8 mouse cellular contexts compared by ENCODE assay signal in the genomic region with DNA sequence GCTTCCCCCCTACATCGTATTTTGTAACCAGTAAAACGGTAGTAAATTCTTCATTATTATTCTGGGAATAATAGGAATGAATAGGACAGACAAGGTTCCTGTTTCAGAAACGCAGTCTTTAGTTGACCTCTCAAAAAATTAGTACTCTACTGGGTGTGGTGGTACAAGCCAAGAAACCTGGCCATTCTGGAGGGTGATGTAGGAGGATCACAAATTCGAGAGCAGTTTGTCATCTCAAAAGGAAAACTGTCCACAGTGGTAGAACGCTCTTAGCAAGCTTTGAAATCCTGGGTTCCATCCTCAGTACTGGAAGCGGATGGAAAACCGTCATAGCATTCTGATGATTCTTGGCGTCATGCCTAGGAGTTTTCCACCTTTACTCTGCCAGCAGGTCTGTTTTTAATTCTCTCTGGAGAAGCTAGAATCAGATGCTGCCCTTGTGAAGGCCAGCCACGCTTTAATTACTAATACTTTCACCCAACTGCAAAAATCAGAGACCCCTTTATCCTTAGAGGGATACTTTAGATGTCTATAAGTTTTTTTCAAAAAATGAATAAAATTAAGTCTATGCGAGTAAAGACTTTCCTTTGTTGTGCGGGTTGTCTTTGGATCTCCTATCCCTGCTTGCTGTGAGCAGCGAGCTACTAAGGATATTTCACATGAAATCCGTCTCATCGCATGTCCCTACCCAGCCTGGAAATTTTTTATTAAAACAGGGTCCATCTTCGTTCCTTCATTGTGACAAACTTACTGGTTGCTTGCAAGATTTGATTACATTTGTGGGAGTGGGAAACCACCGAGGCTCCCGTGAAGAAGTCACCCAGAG. TPM values are rescaled to one million over a fixed set of nuclear protein-coding genes. Genes with fewer than 3 reads are reported as not detected.
DNase-seq lines count a peak whose midpoint lies in the region; ATAC-seq and TF ChIP-seq lines count a peak whose summit lies in the region.

No protein-coding gene starts in this region.

- peaks cover 36% of the 10 kb centered on the region for H3K4me1 ChIP-seq in erythroblast, embryonic 14.5 days (ENCODE audit: control insufficient read depth)
- H3K4me1 ChIP-seq in heart, embryonic 14.5 days (ENCODE audit: control insufficient read depth in 2 of 2, insufficient read depth in 2 of 2, low read length in 2 of 2), result peaks cover 0 to 23% of the 10 kb centered on the region in 2 experiments; a peak in 3 of 4 replicates
- H3K4me1 ChIP-seq in liver, postnatal 0 days (ENCODE audit: insufficient read depth), result peaks cover 18% of the 10 kb centered on the region
- no peaks in the 10 kb centered on the region for H3K4me1 ChIP-seq in stomach, postnatal 0 days (replicated peaks; ENCODE audit: control insufficient read depth, insufficient read depth)

- no peak for TF ChIP-seq CTCF in Patski (IDR thresholded peaks at IDR 0.05)
- TF ChIP-seq CTCF in liver, postnatal 0 days (IDR thresholded peaks at IDR 0.05; ENCODE audit: low read depth), result no peak
- TF ChIP-seq CTCF in stomach, postnatal 0 days (IDR thresholded peaks at IDR 0.05; ENCODE audit: low read depth), result no peak

- H3K4me2 ChIP-seq in heart, embryonic 14.5 days (ENCODE audit: low read length), result peak overlapping the region; percentile 71
- peak overlapping the region; percentile 70 for H3K4me2 ChIP-seq in liver, postnatal 0 days (ENCODE audit: low read depth, low read length)
- H3K4me2 ChIP-seq in stomach, postnatal 0 days (replicated peaks; ENCODE audit: low read depth), result peak overlapping the region; percentile 58

- CTCF ChIA-PET in Patski (lab: Charles Lee), result interaction anchor here (0.9 kb wide), 2 partner anchors 9 to 151 kb away, joined by 3 to 4 read pairs; no protein-coding TSS in a partner anchor

- ATAC-seq in Patski, result no peak
- no peak for ATAC-seq in heart, embryonic 14.5 days (ENCODE audit: insufficient number of reproducible peaks, insufficient read depth, low FRiP score, low read depth)
- no peak for ATAC-seq in liver, postnatal 0 days
- no peak for ATAC-seq in stomach, postnatal 0 days (ENCODE audit: low FRiP score, low TSS enrichment)

- H3K36me3 ChIP-seq in erythroblast, embryonic 14.5 days (ENCODE audit: control insufficient read depth), result peaks cover 13% of the 10 kb centered on the region
- H3K36me3 ChIP-seq in heart, embryonic 14.5 days (ENCODE audit: control insufficient read depth, insufficient read depth, low read length), result peaks cover 11% of the 10 kb centered on the region
- H3K36me3 ChIP-seq in liver, postnatal 0 days (replicated peaks; ENCODE audit: insufficient read depth, low read length), result peaks cover 4% of the 10 kb centered on the region; the same call in 1 of the 2 replicates
- peaks cover 2% of the 10 kb centered on the region; the same call in 1 of the 2 replicates for H3K36me3 ChIP-seq in stomach, postnatal 0 days (ENCODE audit: control insufficient read depth, insufficient read depth, low read length)

- H3K27ac ChIP-seq in heart, embryonic 14.5 days (replicated peaks in 1 of 2; ENCODE audit: control insufficient read depth in 1 of 2, insufficient read depth in 1 of 2, low read depth in 2 of 2, low read length in 2 of 2), result peak overlapping the region; percentile 95 to 97
- H3K27ac ChIP-seq in liver, postnatal 0 days (ENCODE audit: low read depth), result peak overlapping the region; percentile 80
- H3K27ac ChIP-seq in stomach, postnatal 0 days (replicated peaks), result peak overlapping the region; percentile 87

- no peaks in the 10 kb centered on the region for H3K27me3 ChIP-seq in Patski
- no peaks in the 10 kb centered on the region for H3K27me3 ChIP-seq in erythroblast, embryonic 14.5 days (ENCODE audit: control insufficient read depth)
- H3K27me3 ChIP-seq in heart, embryonic 14.5 days (ENCODE audit: control insufficient read depth, insufficient read depth, low read length), result no peaks in the 10 kb centered on the region
- H3K27me3 ChIP-seq in liver, postnatal 0 days (ENCODE audit: insufficient read depth, low read length), result no peaks in the 10 kb centered on the region
- H3K27me3 ChIP-seq in stomach, postnatal 0 days (ENCODE audit: control insufficient read depth, insufficient read depth, low read length), result no peaks in the 10 kb centered on the region

- in situ Hi-C loops in Patski (cut with MboI; ENCODE audit: low pct_unique_long_range_greater_than_20kb), result no loop called here

- H3K4me3 ChIP-seq in erythroblast, embryonic 14.5 days (replicated peaks), result peak overlapping the region; percentile 99
- peak overlapping the region; percentile 45 to 97 for H3K4me3 ChIP-seq in heart, embryonic 14.5 days (ENCODE audit: control insufficient read depth in 1 of 2, insufficient read depth in 1 of 2, low read depth in 1 of 2, low read length in 2 of 2)
- peak overlapping the region; percentile 98 for H3K4me3 ChIP-seq in liver, postnatal 0 days (ENCODE audit: low read depth, low read length)
- peak overlapping the region; percentile 93 for H3K4me3 ChIP-seq in stomach, postnatal 0 days (ENCODE audit: low read depth, low read length)

- no peaks in the 10 kb centered on the region for H3K9me3 ChIP-seq in erythroblast, embryonic 14.5 days (ENCODE audit: control insufficient read depth, low read length)
- H3K9me3 ChIP-seq in heart, embryonic 14.5 days (ENCODE audit: control insufficient read depth, low read length), result no peaks in the 10 kb centered on the region
- no peaks in the 10 kb centered on the region for H3K9me3 ChIP-seq in liver, postnatal 0 days (ENCODE audit: low read length)
- no peaks in the 10 kb centered on the region for H3K9me3 ChIP-seq in stomach, postnatal 0 days (ENCODE audit: control insufficient read depth, low read length)

- POLR2A ChIA-PET in Patski (lab: Charles Lee), result interaction anchor here (0.9 kb wide), 1 partner anchor 49 kb away, joined by 3 read pairs; no protein-coding TSS in a partner anchor

- peak overlapping the region; percentile 76 for H3K9ac ChIP-seq in heart, embryonic 14.5 days (ENCODE audit: low read length)
- peak overlapping the region; percentile 44 for H3K9ac ChIP-seq in liver, postnatal 0 days (replicated peaks)
- H3K9ac ChIP-seq in stomach, postnatal 0 days (ENCODE audit: low read length), result peak overlapping the region; percentile 18; the same call in 1 of the 2 replicates

- DNase-seq in embryo, embryonic 10.5 days (ENCODE audit: low spot score), result peak; percentile 31
- no peak for DNase-seq in embryo, embryonic 9.5 days (ENCODE audit: extremely low spot score)
- DNase-seq in Patski (ENCODE audit: low read depth, low spot score), result peak; percentile 38
- DNase-seq in kidney, postnatal 14 days, result peak; percentile 76
- no peak for DNase-seq in liver, postnatal 0 days
- no peak for DNase-seq in stomach, postnatal 0 days (ENCODE audit: low spot score)

- 19% methylated on average over 17 of the region's 17 CpGs for WGBS in heart, embryonic 14.5 days
- WGBS in liver, postnatal 0 days (ENCODE audit: insufficient replicate concordance), result 22% methylated on average over 17 of the region's 17 CpGs
- WGBS in stomach, postnatal 0 days, result 14% methylated on average over 17 of the region's 17 CpGs

- peak; percentile 57; the same call in 1 of the 2 replicates for TF ChIP-seq EP300 in liver, postnatal 0 days (IDR thresholded peaks at IDR 0.05; ENCODE audit: low read depth)
- TF ChIP-seq EP300 in stomach, postnatal 0 days (optimal IDR thresholded peaks at IDR 0.05), result no peak

RNA-seq across cellular contexts. Expression of gene Arf4, which starts 0.6 kb away (rescaled TPM):
- 302 TPM for polyA plus RNA-seq in Patski (2021)
- 8.4 TPM in 2 replicates for polyA plus RNA-seq in erythroblast, embryonic 14.5 days (2012)
- 411 and 444 TPM in 2 replicates for polyA plus RNA-seq in heart, embryonic 14.5 days (2014; fragmentation: Nextera tagmentation; extraction: Ambion mirVana)
- polyA plus RNA-seq in liver, postnatal 0 days (2015; fragmentation: Nextera tagmentation; extraction: Ambion mirVana), result 196 and 201 TPM in 2 replicates
- polyA plus RNA-seq in stomach, postnatal 0 days (2015; fragmentation: Nextera tagmentation; extraction: Ambion mirVana), result 411 and 419 TPM in 2 replicates

RNA-seq across cellular contexts. Expression of gene Pde12, which starts 32.4 kb away (rescaled TPM):
- polyA plus RNA-seq in Patski (2021), result 8.6 TPM
- 0.48 and 0.49 TPM in 2 replicates for polyA plus RNA-seq in erythroblast, embryonic 14.5 days (2012)
- 8.6 and 8.7 TPM in 2 replicates for polyA plus RNA-seq in heart, embryonic 14.5 days (2014; fragmentation: Nextera tagmentation; extraction: Ambion mirVana)
- polyA plus RNA-seq in liver, postnatal 0 days (2015; fragmentation: Nextera tagmentation; extraction: Ambion mirVana), result 3.9 and 4.3 TPM in 2 replicates
- polyA plus RNA-seq in stomach, postnatal 0 days (2015; fragmentation: Nextera tagmentation; extraction: Ambion mirVana), result 9.3 and 9.8 TPM in 2 replicates

RNA-seq across cellular contexts. Expression of gene Dnah12, which starts 55.8 kb away (rescaled TPM):
- polyA plus RNA-seq in Patski (2021), result 0.04 TPM
- polyA plus RNA-seq in erythroblast, embryonic 14.5 days (2012), result not detected in 2 replicates
- polyA plus RNA-seq in heart, embryonic 14.5 days (2014; fragmentation: Nextera tagmentation; extraction: Ambion mirVana), result 0.01 and 0.03 TPM in 2 replicates
- polyA plus RNA-seq in liver, postnatal 0 days (2015; fragmentation: Nextera tagmentation; extraction: Ambion mirVana), result 0.02 and 0.04 TPM in 2 replicates
- polyA plus RNA-seq in stomach, postnatal 0 days (2015; fragmentation: Nextera tagmentation; extraction: Ambion mirVana), result 0.01 and 0.02 TPM in 2 replicates

Comparison
In these comparisons a context has a peak if more than half of its experiments do, and no peak if none do; other contexts are left out.
1. DNase-seq: peak in embryo, embryonic 10.5 days (single experiment), Patski (single experiment) and kidney, postnatal 14 days (single experiment); none in embryo, embryonic 9.5 days (single experiment), liver, postnatal 0 days (single experiment) and stomach, postnatal 0 days (single experiment).
2. H3K9ac ChIP-seq: peak in every context shown above with its lines; median percentile 76 in heart, embryonic 14.5 days; 44 in liver, postnatal 0 days; 18 in stomach, postnatal 0 days.
3. RNA of gene Arf4, which starts 0.6 kb away (polyA plus RNA-seq): 411 to 444 TPM in heart, embryonic 14.5 days, 411 to 419 TPM in stomach, postnatal 0 days, 302 TPM in Patski (single experiment) and 196 to 201 TPM in liver, postnatal 0 days; 8.4 TPM in erythroblast, embryonic 14.5 days; every median in the first group is over 10 times any median in the second.
4. Peak in every context shown above with its lines, with median percentiles within 50 percentile points of each other: H3K4me3 ChIP-seq, H3K27ac ChIP-seq and H3K4me2 ChIP-seq.